In genomic region chr7:71390291-71390690, GRCm38 (mm10) we compare ENCODE assay signal across 31 mouse cellular contexts. TPM values are rescaled to one million over a fixed set of nuclear protein-coding genes. Genes with fewer than 3 reads are reported as not detected.
A peak's percentile ranks its signal among the peaks of the same experiment; 100 is the strongest.
DNase-seq lines count a peak whose midpoint lies in the region; ATAC-seq and TF ChIP-seq lines count a peak whose summit lies in the region.
"Had no signal": no experiment of that assay in that cellular context is flagged by ENCODE, and none has a peak within 500 bp of the region (broad histone marks: within the 10 kb centered on the region; RNA-seq: fewer than 3 reads in every experiment).

No protein-coding gene starts in this region.

- H3K36me3 ChIP-seq in heart, adult 2 months (ENCODE audit: control insufficient read depth, insufficient read depth, low read length), result no peaks in the 10 kb centered on the region; the same call in 1 of the 2 replicates
- H3K36me3 ChIP-seq in kidney, embryonic 16.5 days (ENCODE audit: insufficient read depth, low read length), result no peaks in the 10 kb centered on the region
- no peaks in the 10 kb centered on the region for H3K36me3 ChIP-seq in lung, postnatal 0 days (ENCODE audit: insufficient read depth, low read length)
- H3K36me3 ChIP-seq in stomach, embryonic 15.5 days, result no peaks in the 10 kb centered on the region
- H3K36me3 ChIP-seq: embryonic facial prominence, embryonic 15.5 days; forebrain, embryonic 15.5 days; limb, embryonic 10.5 days; midbrain, embryonic 13.5 days had no signal

- no peak for ATAC-seq in kidney, embryonic 16.5 days (ENCODE audit: low FRiP score, low TSS enrichment)
- peak; percentile 35; the same call in 1 of the 2 replicates for ATAC-seq in lung, postnatal 0 days
- ATAC-seq in stomach, embryonic 15.5 days (ENCODE audit: insufficient read depth, low FRiP score, low read depth), result no peak
- ATAC-seq: CD4-positive, CD25-positive, alpha-beta regulatory T cell, adult 4 months; forebrain, embryonic 15.5 days; inflammation-experienced regulatory T-cells, adult 6 months; midbrain, embryonic 13.5 days had no signal

- no peak overlapping the region for H3K4me3 ChIP-seq in heart, adult 2 months
- H3K4me3 ChIP-seq in kidney, embryonic 16.5 days (ENCODE audit: low read length), result no peak overlapping the region
- no peak overlapping the region for H3K4me3 ChIP-seq in lung, postnatal 0 days (ENCODE audit: low read depth, low read length)
- H3K4me3 ChIP-seq in stomach, embryonic 15.5 days (replicated peaks), result no peak overlapping the region
- H3K4me3 ChIP-seq: embryonic facial prominence, embryonic 15.5 days; forebrain, embryonic 15.5 days; limb, embryonic 10.5 days; megakaryocyte, embryonic 14.5 days; midbrain, embryonic 13.5 days had no signal

- no peak for TF ChIP-seq EP300 in heart, adult 2 months (IDR thresholded peaks at IDR 0.05; ENCODE audit: insufficient read depth, low read depth, low read length)
- TF ChIP-seq EP300 in lung, postnatal 0 days (IDR thresholded peaks at IDR 0.05), result no peak

- no peaks in the 10 kb centered on the region for H3K79me2 ChIP-seq in heart, adult 2 months (replicated peaks; ENCODE audit: control insufficient read depth, insufficient read depth, low read length)

- no peak overlapping the region for H3K4me2 ChIP-seq in kidney, embryonic 16.5 days (replicated peaks; ENCODE audit: low read depth, low read length)
- no peak overlapping the region for H3K4me2 ChIP-seq in lung, postnatal 0 days (replicated peaks; ENCODE audit: low read depth, low read length)
- H3K4me2 ChIP-seq in stomach, embryonic 15.5 days, result no peak overlapping the region
- H3K4me2 ChIP-seq: embryonic facial prominence, embryonic 15.5 days; forebrain, embryonic 15.5 days; hindbrain, embryonic 14.5 days; midbrain, embryonic 13.5 days had no signal

- no peak for DNase-seq in heart, adult 2 months
- DNase-seq in heart, postnatal 25 days (ENCODE audit: low spot score), result no peak
- no peak for DNase-seq in kidney, postnatal 4 days
- DNase-seq in lung, postnatal 0 days (ENCODE audit: low spot score), result peak; percentile 78
- no peak for DNase-seq in lung, postnatal 14 days
- no peak for DNase-seq in right cerebral cortex, postnatal 10 days (ENCODE audit: low spot score in 2 of 2)
- DNase-seq: adrenal gland, postnatal 36 days; cerebellum, adult 9-10 months; gastrocnemius, postnatal 14 days; heart, postnatal 4 days; thymus, adult 2 months; thymus, postnatal 4 days had no signal

- intact Hi-C loops in heart, adult 2 months (cut with DNase I), result no loop called here
- intact Hi-C loops in heart, postnatal 25 days (cut with DNase I), result no loop called here

- H3K27me3 ChIP-seq in heart, adult 2 months (ENCODE audit: control insufficient read depth, insufficient read depth, low read length), result no peaks in the 10 kb centered on the region
- no peaks in the 10 kb centered on the region for H3K27me3 ChIP-seq in kidney, embryonic 16.5 days (ENCODE audit: insufficient read depth, low read length)
- H3K27me3 ChIP-seq in lung, postnatal 0 days (replicated peaks; ENCODE audit: insufficient read depth, low read length), result no peaks in the 10 kb centered on the region
- no peaks in the 10 kb centered on the region for H3K27me3 ChIP-seq in stomach, embryonic 15.5 days (replicated peaks)
- H3K27me3 ChIP-seq: embryonic facial prominence, embryonic 15.5 days; megakaryocyte, embryonic 14.5 days had no signal

- TF ChIP-seq POLR2A in heart, adult 2 months (IDR thresholded peaks at IDR 0.05; ENCODE audit: insufficient read depth, low read depth, low read length), result no peak

- WGBS in heart, adult 2 months, result 51% methylated on average over 2 of the region's 2 CpGs
- WGBS in kidney, embryonic 16.5 days, result 46% methylated on average over 2 of the region's 2 CpGs
- WGBS in lung, postnatal 0 days, result 22% methylated on average over 2 of the region's 2 CpGs
- WGBS in stomach, embryonic 15.5 days, result 38% methylated on average over 2 of the region's 2 CpGs

- peak; percentile 30 for TF ChIP-seq CTCF in heart, adult 2 months (IDR thresholded peaks at IDR 0.05)
- no peak; the same call in 1 of the 2 replicates for TF ChIP-seq CTCF in lung, postnatal 0 days (IDR thresholded peaks at IDR 0.05)

- H3K9ac ChIP-seq in heart, adult 2 months (ENCODE audit: low read depth, low read length), result no peak overlapping the region
- H3K9ac ChIP-seq in kidney, embryonic 16.5 days (replicated peaks; ENCODE audit: low read length), result no peak overlapping the region
- no peak overlapping the region for H3K9ac ChIP-seq in lung, postnatal 0 days (replicated peaks; ENCODE audit: low read depth)
- H3K9ac ChIP-seq in stomach, embryonic 15.5 days, result no peak overlapping the region
- H3K9ac ChIP-seq: embryonic facial prominence, embryonic 15.5 days; forebrain, embryonic 15.5 days; hindbrain, embryonic 14.5 days; midbrain, embryonic 13.5 days had no signal

- H3K9me3 ChIP-seq in kidney, embryonic 16.5 days (ENCODE audit: low read length), result no peaks in the 10 kb centered on the region
- H3K9me3 ChIP-seq in lung, postnatal 0 days (ENCODE audit: low read length), result no peaks in the 10 kb centered on the region
- H3K9me3 ChIP-seq in stomach, embryonic 15.5 days, result no peaks in the 10 kb centered on the region
- H3K9me3 ChIP-seq: embryonic facial prominence, embryonic 15.5 days; forebrain, embryonic 15.5 days; limb, embryonic 10.5 days; megakaryocyte, embryonic 14.5 days; midbrain, embryonic 13.5 days had no signal

- H3K27ac ChIP-seq in heart, adult 2 months, result no peak overlapping the region
- peak overlapping the region; percentile 90 for H3K27ac ChIP-seq in kidney, embryonic 16.5 days (ENCODE audit: low read length)
- peak overlapping the region; percentile 40 for H3K27ac ChIP-seq in lung, postnatal 0 days (ENCODE audit: low read length)
- peak overlapping the region; percentile 28; the same call in 1 of the 2 replicates for H3K27ac ChIP-seq in stomach, embryonic 15.5 days
- H3K27ac ChIP-seq: embryonic facial prominence, embryonic 15.5 days; forebrain, embryonic 15.5 days; hindbrain, embryonic 14.5 days; limb, embryonic 10.5 days; midbrain, embryonic 13.5 days had no signal

- no peaks in the 10 kb centered on the region; the same call in 1 of the 2 replicates for H3K4me1 ChIP-seq in heart, adult 2 months (ENCODE audit: control insufficient read depth, insufficient read depth, low read length)
- peaks cover 23% of the 10 kb centered on the region for H3K4me1 ChIP-seq in kidney, embryonic 16.5 days (ENCODE audit: insufficient read depth, low read length)
- H3K4me1 ChIP-seq in lung, postnatal 0 days (ENCODE audit: insufficient read depth, low read depth, low read length), result no peaks in the 10 kb centered on the region
- H3K4me1 ChIP-seq in stomach, embryonic 15.5 days, result no peaks in the 10 kb centered on the region
- H3K4me1 ChIP-seq: embryonic facial prominence, embryonic 15.5 days had no signal

RNA-seq across cellular contexts. Expression of gene Gm10295, which starts 39.0 kb away (rescaled TPM):
- not detected for total RNA-seq in heart, adult 2 months (2021)
- not detected in 2 replicates for polyA plus RNA-seq in heart, adult 2 months (2012; rRNA removed)
- total RNA-seq in heart, postnatal 25 days (2021), result not detected
- not detected in 2 replicates for polyA plus RNA-seq in kidney, embryonic 16.5 days (2015; fragmentation: Nextera tagmentation; extraction: Ambion mirVana)
- not detected in 2 replicates for polyA plus RNA-seq in lung, postnatal 0 days (2015; fragmentation: Nextera tagmentation; extraction: Ambion mirVana)
- polyA plus RNA-seq in stomach, embryonic 15.5 days (2015; fragmentation: Nextera tagmentation; extraction: Ambion mirVana), result not detected in 2 replicates
- total RNA-seq: adrenal gland, adult 18-20 months; adrenal gland, postnatal 36 days; gastrocnemius, postnatal 14 days; heart, adult 8-10 months; heart, postnatal 4 days; layer of hippocampus, postnatal 14 days; liver, adult 2 months; monocyte, adult 5-6 weeks; neutrophil, adult 5-6 weeks had no signal
- polyA plus RNA-seq: CD4-positive, CD25-positive, alpha-beta regulatory T cell, adult 4 months; embryonic facial prominence, embryonic 15.5 days; forebrain, embryonic 15.5 days; heart, embryonic 14.5 days; hindbrain, embryonic 14.5 days; limb, embryonic 10.5 days; liver, adult 2 months; liver, embryonic 16.5 days; midbrain, embryonic 13.5 days; small intestine, adult 2 months; thymus, adult 2 months had no signal
